Mouse (Mus musculus) liver, embryonic 14.5 days (tissue): ENCODE results near the gene Cul7. TPM values are rescaled to one million over a fixed set of nuclear protein-coding genes. Genes with fewer than 3 reads are reported as not detected.

Experiments used
- ATAC-seq: fragments of 200-750 bp; cut with Nextera tagmentation; 2 replicates; pipeline ENCODE4 v1.8.0; 2017; ENCODE audit warnings: moderate number of reproducible peaks, mild to moderate bottlenecking, moderate library complexity; ENCODE audit not compliant: insufficient read depth
- DNase-seq, 3 experiments: peaks; one replicate each; pipeline ENCODE4 v3.0.0-alpha.2; 2012 to 2013; ENCODE audit warnings: low read depth in 3 of 3, low spot score in 3 of 3
- H3K27ac ChIP-seq: fragments of 300-500 bp; sonication (generic); 2 replicates; pipeline ENCODE4 v1.5.1; 2014; ENCODE audit warnings: moderate library complexity, mild to moderate bottlenecking, control low read depth, inconsistent platforms
- H3K27me3 ChIP-seq: fragments of 300-500 bp; sonication (generic); 2 replicates; pipeline ENCODE4 v1.6.1; 2014; ENCODE audit warnings: mild to moderate bottlenecking, low read length, moderate library complexity; ENCODE audit not compliant: control insufficient read depth, insufficient read depth
- H3K36me3 ChIP-seq: fragments of 300-500 bp; sonication (generic); replicated peaks from 2 replicates; pipeline ENCODE4 v1.6.1; 2014; ENCODE audit warnings: low read depth; ENCODE audit not compliant: control insufficient read depth, insufficient read depth
- H3K4me1 ChIP-seq, 2 experiments: fragments of 200-500 bp in 1 of 2; fragments of 300-500 bp in 1 of 2; sonication (generic) in 1 of 2; replicated peaks; 2 replicates each; pipeline ENCODE4 v1.6.1; 2012 to 2014; ENCODE audit warnings: antibody characterized with exemption in 1 of 2, inconsistent platforms in 1 of 2, low read length in 1 of 2; ENCODE audit not compliant: control insufficient read depth in 2 of 2, insufficient read depth in 2 of 2
- H3K4me2 ChIP-seq: fragments of 300-500 bp; sonication (generic); 2 replicates; pipeline ENCODE4 v1.6.1; 2014; ENCODE audit warnings: low read depth, mild to moderate bottlenecking, control low read depth, moderate library complexity
- H3K4me3 ChIP-seq, 2 experiments: fragments of 200-500 bp in 1 of 2; fragments of 300-500 bp in 1 of 2; sonication (generic) in 1 of 2; 2 replicates each; pipeline ENCODE4 v1.5.1; 2012 to 2014; ENCODE audit warnings: low read depth in 2 of 2, low read length in 2 of 2, mild to moderate bottlenecking in 2 of 2, control low read depth in 1 of 2, inconsistent platforms in 1 of 2, moderate library complexity in 1 of 2; ENCODE audit not compliant: insufficient read depth in 1 of 2
- H3K9ac ChIP-seq: fragments of 300-500 bp; sonication (generic); replicated peaks from 2 replicates; pipeline ENCODE4 v1.6.1; 2014; ENCODE audit warnings: mild to moderate bottlenecking, control low read depth, moderate library complexity
- H3K9me3 ChIP-seq: fragments of 300-500 bp; sonication (generic); 2 replicates; pipeline ENCODE4 v1.6.1; 2016; ENCODE audit warnings: low read length, mixed read lengths; ENCODE audit not compliant: control insufficient read depth
- CTCF ChIP-seq: IDR thresholded peaks from 2 replicates; pipeline ENCODE4 v1.5.1; 2016; ENCODE audit warnings: antibody characterized with exemption, low read depth, control low read depth
- EP300 ChIP-seq: IDR thresholded peaks from 2 replicates; pipeline ENCODE4 v1.6.1; 2016; ENCODE audit warnings: antibody characterized with exemption, low read depth
- WGBS: fragments of 180-500 bp; shearing (Covaris S2); extraction: QIAGEN DNeasy Blood & Tissue Kit; methylation state at CpG from one replicate; pipeline ENCODE4 v1.1.7; 2014; ENCODE audit not compliant: insufficient replicate concordance; 5-methylcytosine and 5-hydroxymethylcytosine counted together
- polyA plus RNA-seq, 2 experiments: library from polyadenylated mRNA; depleted of rRNA in 1 of 2; stranded (reverse) in 1 of 2; unstranded in 1 of 2; fragments of >200 nt; fragmentation: Nextera tagmentation in 1 of 2; extraction: Ambion mirVana in 1 of 2; gene quantifications; 2 replicates each; pipeline versions ENCODE4 v1.2.1 to v1.2.3; 2012 to 2014

Gene Cul7
- polyA plus RNA-seq, 2 experiments, result 8.3 to 14.9 TPM

GRCm38 (mm10) chr17:46621324-46621723 is 28.8 kb upstream of the Cul7 start:
- H3K4me2 ChIP-seq, result no peak overlapping the region
- ATAC-seq, result no peak

GRCm38 (mm10) chr17:46622269-46622668 is 27.9 kb upstream of the Cul7 start:
- H3K4me2 ChIP-seq, result no peak overlapping the region
- no peak overlapping the region for H3K27ac ChIP-seq
- ATAC-seq, result no peak
- H3K9ac ChIP-seq, result no peak overlapping the region
- 39% methylated on average over 11 of the region's 11 CpGs for WGBS
- H3K9me3 ChIP-seq, result no peaks in the 10 kb centered on the region
- peaks cover 4 to 28% of the 10 kb centered on the region in 2 experiments; a peak in 3 of 4 replicates for H3K4me1 ChIP-seq
- H3K27me3 ChIP-seq, result no peaks in the 10 kb centered on the region
- DNase-seq, result no peak
- TF ChIP-seq EP300 (no peak), CTCF (no peak)
- H3K4me3 ChIP-seq, result no peak overlapping the region
- H3K36me3 ChIP-seq, result no peaks in the 10 kb centered on the region

More at GRCm38 (mm10) chr17:46621324-46621723, 28.8 kb upstream of the Cul7 start:
- Histone ChIP-seq H3K9me3 (no peaks in the 10 kb centered on the region), H3K9ac (no peak overlapping the region), H3K27ac (no peak overlapping the region), H3K4me3 (no peak overlapping the region), H3K4me1 (peaks cover 4 to 28% of the 10 kb centered on the region in 2 experiments; a peak in 3 of 4 replicates), H3K36me3 (no peaks in the 10 kb centered on the region), H3K27me3 (no peaks in the 10 kb centered on the region)
- DNase-seq, result no peak
- WGBS, result 37% methylated on average over 15 of the region's 15 CpGs
- no peak for TF ChIP-seq CTCF
- TF ChIP-seq EP300, result no peak

- Histone ChIP-seq H3K9ac (no peak overlapping the region), H3K27ac (no peak overlapping the region), H3K4me3 (no peak overlapping the region), H3K9me3 (no peaks in the 10 kb centered on the region), H3K4me2 (no peak overlapping the region), H3K36me3 (no peaks in the 10 kb centered on the region), H3K4me1 (peaks cover 0 to 18% of the 10 kb centered on the region in 2 experiments; a peak in 2 of 4 replicates), H3K27me3 (peaks cover 14% of the 10 kb centered on the region)
- TF ChIP-seq CTCF (no peak), EP300 (no peak)
- DNase-seq (no peak), ATAC-seq (no peak)
- WGBS, result 16% methylated on average over 10 of the region's 10 CpGs
Measured at GRCm38 (mm10) chr17:46623819-46624557, 26.1 kb upstream of the Cul7 start.

- no peak for DNase-seq
- ATAC-seq, result no peak
- Histone ChIP-seq H3K36me3 (no peaks in the 10 kb centered on the region), H3K27ac (no peak overlapping the region), H3K4me1 (peaks cover 0 to 15% of the 10 kb centered on the region in 2 experiments; a peak in 2 of 4 replicates), H3K27me3 (peaks cover 19% of the 10 kb centered on the region), H3K4me2 (no peak overlapping the region), H3K9me3 (no peaks in the 10 kb centered on the region), H3K4me3 (no peak overlapping the region), H3K9ac (no peak overlapping the region)
- no peak for TF ChIP-seq EP300
- TF ChIP-seq CTCF, result no peak
- 53% methylated on average over 12 of the region's 12 CpGs for WGBS
Measured at GRCm38 (mm10) chr17:46624598-46624997, 25.5 kb upstream of the Cul7 start.

GRCm38 (mm10) chr17:46627409-46627808 is 22.7 kb upstream of the Cul7 start:
- H3K4me2 ChIP-seq, result no peak overlapping the region; the same call in 1 of the 2 replicates
- H3K9me3 ChIP-seq, result no peaks in the 10 kb centered on the region
- WGBS, result 52% methylated on average over 6 of the region's 6 CpGs
- no peak overlapping the region for H3K9ac ChIP-seq
- no peak overlapping the region for H3K27ac ChIP-seq
- H3K27me3 ChIP-seq, result peaks cover 25% of the 10 kb centered on the region
- DNase-seq (no peak), ATAC-seq (no peak)
- H3K4me1 ChIP-seq, result peaks cover 0 to 9% of the 10 kb centered on the region in 2 experiments; a peak in 1 of 4 replicates
- H3K36me3 ChIP-seq, result no peaks in the 10 kb centered on the region
- TF ChIP-seq EP300 (no peak), CTCF (no peak)
- H3K4me3 ChIP-seq, result no peak overlapping the region
